Mouse (Mus musculus) lung, adult 2 months (tissue): ENCODE measurements around the gene Gpr108.

Experiments
- CTCF ChIP-seq: fragments of 200-500 bp; IDR thresholded peaks from 2 replicates; pipeline ENCODE4 v1.5.1; 2011; ENCODE audit warnings: mild to moderate bottlenecking, low read length, control low read depth; ENCODE audit not compliant: insufficient read depth
- POLR2A ChIP-seq: fragments of 200-500 bp; IDR thresholded peaks from 2 replicates; pipeline ENCODE4 v1.6.1; 2011; ENCODE audit warnings: low read depth, mild to moderate bottlenecking, control low read depth, low read length, borderline replicate concordance; ENCODE audit errors: extremely low read depth

DNA sequence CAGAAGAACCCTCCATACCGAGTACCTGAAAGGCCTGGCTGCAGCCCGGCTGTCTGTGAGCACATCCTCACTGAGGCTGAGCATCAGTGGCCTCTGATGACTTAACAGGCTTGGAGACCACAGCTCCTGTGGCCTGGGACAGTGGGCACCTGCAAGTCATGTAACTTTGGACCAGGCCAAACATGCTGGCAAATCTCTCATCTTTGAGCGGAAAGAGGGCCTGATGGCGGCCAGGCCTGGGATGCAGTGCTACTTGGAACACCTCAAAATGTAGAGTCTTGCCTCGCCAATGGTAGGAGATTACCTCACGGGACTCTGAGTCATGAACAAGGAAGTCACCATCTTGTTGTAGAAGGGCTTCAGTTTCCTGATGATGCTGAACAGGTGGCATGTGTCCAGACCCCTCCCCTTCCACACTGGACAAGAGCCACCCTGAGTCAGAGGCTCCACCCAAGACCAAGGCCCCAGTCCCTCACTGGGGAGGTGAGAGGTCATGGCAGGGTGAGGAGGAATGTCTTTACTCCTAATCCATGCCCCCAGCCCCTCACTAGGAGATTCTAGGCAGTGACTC, 19.4 kb upstream of the Gpr108 start:
- TF ChIP-seq CTCF (no peak), POLR2A (no peak)
